Mouse (Mus musculus) forebrain, postnatal 0 days (tissue): ENCODE measurements around the gene Slc7a10. TPM values are rescaled to one million over a fixed set of nuclear protein-coding genes. Genes with fewer than 3 reads are reported as not detected.
"Not testable (repeated sequence)": the region's sequence is repeated elsewhere in the genome, so short reads cannot be mapped to it uniquely, and the experiment has no call there.

Experiments used
- ATAC-seq: fragments of 200-750 bp; cut with Nextera tagmentation; 2 replicates; pipeline ENCODE4 v1.8.0; 2017; ENCODE audit warnings: mild to moderate bottlenecking, moderate library complexity
- DNase-seq: peaks from one replicate; pipeline ENCODE4 v3.0.0-alpha.2; 2015
- H3K27ac ChIP-seq: fragments of 300-500 bp; sonication (generic); 2 replicates; pipeline ENCODE4 v1.5.1; 2014; ENCODE audit warnings: low read depth, mild to moderate bottlenecking, antibody characterized with exemption, low read length, moderate library complexity, mixed read lengths
- H3K27me3 ChIP-seq: fragments of 300-500 bp; sonication (generic); 2 replicates; pipeline ENCODE4 v1.6.1; 2014; ENCODE audit warnings: mild to moderate bottlenecking, low read length, mixed read lengths; ENCODE audit not compliant: insufficient read depth
- H3K36me3 ChIP-seq: fragments of 300-500 bp; sonication (generic); 2 replicates; pipeline ENCODE4 v1.6.1; 2014; ENCODE audit warnings: mild to moderate bottlenecking, moderate library complexity; ENCODE audit not compliant: insufficient read depth
- H3K4me1 ChIP-seq: fragments of 300-500 bp; sonication (generic); 2 replicates; pipeline ENCODE4 v1.6.1; 2014; ENCODE audit warnings: antibody characterized with exemption; ENCODE audit not compliant: insufficient read depth
- H3K4me2 ChIP-seq: fragments of 300-500 bp; sonication (generic); 2 replicates; pipeline ENCODE4 v1.6.1; 2014; ENCODE audit warnings: low read depth, mild to moderate bottlenecking, moderate library complexity
- H3K4me3 ChIP-seq: fragments of 300-500 bp; sonication (generic); 2 replicates; pipeline ENCODE4 v1.5.1; 2014; ENCODE audit warnings: low read depth, low read length, mixed read lengths
- H3K9ac ChIP-seq: fragments of 300-500 bp; sonication (generic); 2 replicates; pipeline ENCODE4 v1.6.1; 2014; ENCODE audit warnings: mild to moderate bottlenecking
- H3K9me3 ChIP-seq: fragments of 300-500 bp; sonication (generic); 2 replicates; pipeline ENCODE4 v1.6.1; 2016; ENCODE audit warnings: low read length
- CTCF ChIP-seq: sonication (generic); IDR thresholded peaks from 2 replicates; pipeline ENCODE4 v1.5.1; 2016; ENCODE audit warnings: antibody characterized with exemption, control low read depth, low read depth
- WGBS: fragments of 180-500 bp; shearing (Covaris S2); extraction: QIAGEN DNeasy Blood & Tissue Kit; methylation state at CpG from one replicate; pipeline ENCODE4 v1.1.7; 2014; 5-methylcytosine and 5-hydroxymethylcytosine counted together
- polyA plus RNA-seq: library from polyadenylated mRNA; unstranded; fragments of >200 nt; fragmentation: Nextera tagmentation; extraction: Ambion mirVana; gene quantifications from 2 replicates; pipeline ENCODE4 v1.2.1, GENCODE M21; 2015
- total RNA-seq: library from RNA; depleted of rRNA; stranded (reverse); fragments of >200 nt; gene quantifications from 2 replicates; pipeline ENCODE4 v1.2.3, GENCODE M21; 2014; rRNA removed

The Slc7a10 gene
- total and polyA plus RNA-seq, 2 experiments from 2014 or later: 12.7 to 15.2 TPM

DNA sequence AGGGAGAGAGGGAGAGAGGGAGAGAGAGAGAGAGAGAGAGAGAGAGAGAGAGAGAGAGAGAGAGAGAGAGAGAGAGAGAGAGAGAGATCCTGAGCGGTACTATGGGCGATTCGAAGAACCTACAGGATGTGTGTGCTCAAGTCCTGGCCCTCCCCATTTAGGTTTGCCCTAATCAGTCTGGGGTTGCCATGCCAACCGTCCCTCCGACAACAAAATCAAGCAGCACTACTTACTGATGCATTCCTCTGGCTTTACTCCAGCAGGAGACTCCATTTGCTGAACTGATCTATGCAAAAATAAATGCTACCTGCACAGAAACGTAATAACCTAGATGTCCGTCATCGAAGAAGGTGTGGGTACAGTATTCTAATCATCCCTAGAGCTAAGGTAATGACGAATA lies 49.1 kb downstream of the Slc7a10 start:
- TF ChIP-seq CTCF: no peak
- ATAC-seq (peak; percentile 75), DNase-seq (peak; percentile 86)
- WGBS: 12% methylated on average over 9 of the region's 9 CpGs
- H3K4me3 ChIP-seq: peak overlapping the region; percentile 69
- no peaks in the 10 kb centered on the region for H3K4me1 ChIP-seq
- no peaks in the 10 kb centered on the region for H3K27me3 ChIP-seq
- H3K36me3 ChIP-seq: no peaks in the 10 kb centered on the region
- peak overlapping the region; percentile 83 for H3K27ac ChIP-seq
- peak overlapping the region; percentile 48 for H3K4me2 ChIP-seq
- peak overlapping the region; percentile 31; the same call in 1 of the 2 replicates for H3K9ac ChIP-seq
- H3K9me3 ChIP-seq: no peaks in the 10 kb centered on the region

DNA sequence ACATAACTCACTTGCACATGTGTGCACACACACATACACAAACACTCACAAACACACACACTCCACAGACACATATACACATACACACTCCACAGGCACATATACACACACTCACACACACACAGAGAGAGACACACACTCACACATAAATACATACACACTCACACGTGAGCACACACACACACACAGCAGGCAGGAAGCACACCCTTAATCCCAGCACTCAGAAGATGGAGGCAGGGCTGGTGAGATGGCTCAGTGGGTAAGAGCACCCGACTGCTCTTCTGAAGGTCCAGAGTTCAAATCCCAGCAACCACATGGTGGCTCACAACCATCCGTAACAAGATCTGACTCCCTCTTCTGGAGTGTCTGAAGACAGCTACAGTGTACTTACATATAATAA lies 51.8 kb downstream of the Slc7a10 start:
- WGBS: 64% methylated on average over 2 of the region's 3 CpGs
- not testable (repeated sequence) for H3K27me3 ChIP-seq, H3K4me2 ChIP-seq, DNase-seq, H3K27ac ChIP-seq, H3K36me3 ChIP-seq, ATAC-seq, H3K4me3 ChIP-seq, H3K9ac ChIP-seq, H3K4me1 ChIP-seq, H3K9me3 ChIP-seq

Other genes with a start within 250 kb of the Slc7a10 start
- gene Cebpg, start 129.8 kb upstream of the Slc7a10 start, total RNA-seq: 16.5 and 23.2 TPM in 2 replicates
- 8.5 and 14.5 TPM in 2 replicates for gene Cebpg, start 129.8 kb upstream of the Slc7a10 start, polyA plus RNA-seq
- gene Cebpa, start 67.1 kb upstream of the Slc7a10 start, total RNA-seq: 3.6 and 5.0 TPM in 2 replicates
- 0.80 and 0.93 TPM in 2 replicates for gene Cebpa, start 67.1 kb upstream of the Slc7a10 start, polyA plus RNA-seq
- 109 and 122 TPM in 2 replicates for gene Lrp3, start 29.1 kb downstream of the Slc7a10 start, total RNA-seq
- gene Lrp3, start 29.1 kb downstream of the Slc7a10 start, polyA plus RNA-seq: 20.9 and 22.1 TPM in 2 replicates
- gene Gpatch1, start 132.1 kb downstream of the Slc7a10 start, total RNA-seq: 14.6 and 15.3 TPM in 2 replicates
- 16.2 and 21.9 TPM in 2 replicates for gene Gpatch1, start 132.1 kb downstream of the Slc7a10 start, polyA plus RNA-seq
- gene Rhpn2, start 147.8 kb downstream of the Slc7a10 start, total RNA-seq: 2.0 and 3.3 TPM in 2 replicates
- gene Rhpn2, start 147.8 kb downstream of the Slc7a10 start, polyA plus RNA-seq: 0.99 and 1.6 TPM in 2 replicates
- 8.8 and 9.8 TPM in 2 replicates for gene Faap24, start 210.5 kb downstream of the Slc7a10 start, total RNA-seq
- 12.9 and 14.7 TPM in 2 replicates for gene Faap24, start 210.5 kb downstream of the Slc7a10 start, polyA plus RNA-seq
- gene Cep89, start 210.7 kb downstream of the Slc7a10 start, total RNA-seq: 11.9 and 12.1 TPM in 2 replicates
- 22.2 and 28.2 TPM in 2 replicates for gene Cep89, start 210.7 kb downstream of the Slc7a10 start, polyA plus RNA-seq